In genomic region chr3:121369517-121369916, GRCm38 (mm10) we compare ENCODE assay signal across 8 mouse cellular contexts. TPM values are rescaled to one million over a fixed set of nuclear protein-coding genes. Genes with fewer than 3 reads are reported as not detected.
DNase-seq lines count a peak whose midpoint lies in the region; ATAC-seq and TF ChIP-seq lines count a peak whose summit lies in the region.

No protein-coding gene starts in this region.

- no peak overlapping the region for H3K9ac ChIP-seq in kidney, postnatal 0 days (ENCODE audit: low read depth, low read length)
- no peak overlapping the region for H3K9ac ChIP-seq in forebrain, postnatal 0 days

- no peak overlapping the region for H3K4me3 ChIP-seq in kidney, postnatal 0 days (replicated peaks; ENCODE audit: low read depth, low read length)
- no peak overlapping the region for H3K4me3 ChIP-seq in forebrain, postnatal 0 days (ENCODE audit: low read depth, low read length)

- no peaks in the 10 kb centered on the region for H3K27me3 ChIP-seq in kidney, postnatal 0 days (ENCODE audit: insufficient read depth, low read length)
- H3K27me3 ChIP-seq in forebrain, postnatal 0 days (ENCODE audit: insufficient read depth, low read length), result no peaks in the 10 kb centered on the region

- peak; percentile 48; the same call in 1 of the 2 replicates for ATAC-seq in kidney, postnatal 0 days (replicated peaks; ENCODE audit: low FRiP score, low read depth)
- no peak for ATAC-seq in forebrain, postnatal 0 days

- peak; percentile 25 for DNase-seq in gastrocnemius, postnatal 25 days
- DNase-seq in gastrocnemius, adult 18-20 months (ENCODE audit: low spot score), result no peak
- peak; percentile 32 to 39 for DNase-seq in CD8-positive naive resting alpha-beta T cell, adult 2 months (ENCODE audit: low read depth in 2 of 2, low spot score in 2 of 2)
- DNase-seq in kidney, postnatal 0 days (ENCODE audit: low spot score), result peak; percentile 46
- DNase-seq in naive thymus-derived CD4-positive, alpha-beta T cell, adult 2 months (ENCODE audit: low read depth), result peak; percentile 87
- DNase-seq in forebrain, postnatal 0 days, result no peak
- DNase-seq in layer of hippocampus, postnatal 25 days (ENCODE audit: extremely low spot score in 1 of 2, low spot score in 1 of 2), result no peak
- no peak for DNase-seq in left cerebral cortex, postnatal 25 days (ENCODE audit: low spot score in 2 of 2)

- 59% methylated on average over 6 of the region's 6 CpGs for WGBS in kidney, postnatal 0 days
- 92% methylated on average over 6 of the region's 6 CpGs for WGBS in forebrain, postnatal 0 days

- no peaks in the 10 kb centered on the region for H3K4me1 ChIP-seq in kidney, postnatal 0 days (replicated peaks; ENCODE audit: insufficient read depth, low read length)
- no peaks in the 10 kb centered on the region for H3K4me1 ChIP-seq in forebrain, postnatal 0 days (ENCODE audit: insufficient read depth)

- no peaks in the 10 kb centered on the region for H3K9me3 ChIP-seq in kidney, postnatal 0 days (replicated peaks; ENCODE audit: low read length)
- no peaks in the 10 kb centered on the region for H3K9me3 ChIP-seq in forebrain, postnatal 0 days (ENCODE audit: low read length)

- intact Hi-C loops in left cerebral cortex, postnatal 25 days (cut with DNase I), result no loop called here

- H3K4me2 ChIP-seq in kidney, postnatal 0 days (ENCODE audit: low read length), result no peak overlapping the region
- no peak overlapping the region for H3K4me2 ChIP-seq in forebrain, postnatal 0 days (ENCODE audit: low read depth)

- no peak overlapping the region for H3K27ac ChIP-seq in kidney, postnatal 0 days
- H3K27ac ChIP-seq in forebrain, postnatal 0 days (ENCODE audit: low read depth, low read length), result no peak overlapping the region

- no peaks in the 10 kb centered on the region for H3K36me3 ChIP-seq in kidney, postnatal 0 days (ENCODE audit: insufficient read depth, low read length)
- no peaks in the 10 kb centered on the region for H3K36me3 ChIP-seq in forebrain, postnatal 0 days (ENCODE audit: insufficient read depth)

- TF ChIP-seq CTCF in kidney, postnatal 0 days (IDR thresholded peaks at IDR 0.05; ENCODE audit: low read depth), result no peak
- no peak for TF ChIP-seq CTCF in forebrain, postnatal 0 days (IDR thresholded peaks at IDR 0.05; ENCODE audit: low read depth)

RNA-seq across cellular contexts. Expression of gene Cnn3, which starts 56.8 kb away (rescaled TPM):
- 10 to 100 TPM; 28.0 to 29.2 TPM for total RNA-seq in gastrocnemius, postnatal 25 days (2021)
- total RNA-seq in gastrocnemius, adult 18-20 months (2021), result 10 to 100 TPM; 15.2 to 21.6 TPM
- 444 and 480 TPM in 2 replicates for polyA plus RNA-seq in kidney, postnatal 0 days (2015; fragmentation: Nextera tagmentation; extraction: Ambion mirVana)
- total RNA-seq in forebrain, postnatal 0 days (2014; rRNA removed), result 128 and 150 TPM in 2 replicates
- 307 and 319 TPM in 2 replicates for polyA plus RNA-seq in forebrain, postnatal 0 days (2015; fragmentation: Nextera tagmentation; extraction: Ambion mirVana)
- total RNA-seq in layer of hippocampus, postnatal 25 days (2021), result 100 to 1,000 TPM; 109 TPM
- 10 to 100 TPM; 66.1 to 66.7 TPM for total RNA-seq in left cerebral cortex, postnatal 25 days (2021)

Comparison
In these comparisons a context has a peak if more than half of its experiments do, and no peak if none do; other contexts are left out.
1. DNase-seq: peak in gastrocnemius, postnatal 25 days (single experiment), CD8-positive naive resting alpha-beta T cell, adult 2 months (2 of 2), kidney, postnatal 0 days (single experiment) and naive thymus-derived CD4-positive, alpha-beta T cell, adult 2 months (single experiment); none in gastrocnemius, adult 18-20 months (single experiment), forebrain, postnatal 0 days (single experiment), layer of hippocampus, postnatal 25 days (0 of 2) and left cerebral cortex, postnatal 25 days (0 of 2).